Mouse (Mus musculus) layer of hippocampus, postnatal 10 days (tissue): ENCODE results near the gene Paqr6. TPM values are rescaled to one million over a fixed set of nuclear protein-coding genes. Genes with fewer than 3 reads are reported as not detected.

Experiments used
- DNase-seq, 2 experiments: peaks; one replicate each; pipeline ENCODE4 v3.0.0; 2021; ENCODE audit warnings: low spot score in 2 of 2
- total RNA-seq, 2 experiments: library from RNA; stranded (reverse); gene quantifications; 2 replicates each; pipeline ENCODE4 v1.2.3; 2021

Gene Paqr6
- total RNA-seq, 2 experiments from 2014 or later: 6.8 to 8.4 TPM

GRCm38 (mm10) chr3:88409741-88410644, 45.6 kb downstream of the Paqr6 start, which contains the start of gene Pmf1:
Gene Pmf1, minus strand, starts transcription at chr3:88410331.
- peak; percentile 90 to 91 for DNase-seq

DNA sequence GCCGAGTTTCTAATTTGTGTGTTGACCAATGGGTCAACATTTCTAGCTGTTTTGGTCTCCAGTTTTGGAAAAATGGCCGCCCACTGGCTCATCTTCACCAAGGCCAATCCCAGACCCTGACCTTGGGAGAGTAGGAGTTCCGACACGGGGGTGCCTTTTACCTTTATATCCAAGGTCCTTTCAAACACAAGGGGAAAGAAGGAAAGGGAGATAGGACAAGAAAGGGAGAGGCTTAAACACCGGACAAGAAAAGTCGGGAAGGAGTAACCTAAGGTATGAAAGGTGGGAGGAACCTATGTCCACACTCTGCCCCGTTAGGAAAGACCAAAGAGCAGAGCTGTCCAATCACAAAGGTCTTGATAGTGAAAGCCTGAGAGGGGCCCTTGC, 46.3 kb downstream of the Paqr6 start:
- DNase-seq: peak in 1 of 2 experiments; percentile 29

DNA sequence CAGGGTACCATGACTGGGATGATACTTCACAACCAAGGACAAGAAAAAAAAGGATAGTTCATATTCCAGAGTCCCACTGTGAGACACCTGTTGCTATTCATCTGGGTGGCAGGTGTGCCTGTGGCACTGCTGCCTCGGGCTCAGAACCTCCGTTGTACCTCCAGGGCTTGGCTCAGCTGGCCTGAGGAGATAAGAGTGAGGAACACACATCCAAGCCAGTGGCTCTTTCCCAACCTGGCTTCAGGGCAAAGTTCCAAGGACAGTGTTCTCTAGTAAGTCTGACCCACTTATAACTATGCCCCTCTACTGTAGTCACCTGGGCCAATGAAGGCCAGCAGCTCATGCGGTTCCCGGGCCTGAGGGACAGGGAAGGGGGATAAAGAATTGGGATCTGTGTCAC, 47.3 kb downstream of the Paqr6 start:
- no peak for DNase-seq

- no peak for DNase-seq
Measured at GRCm38 (mm10) chr3:88412636-88413035, 48.3 kb downstream of the Paqr6 start.

DNA sequence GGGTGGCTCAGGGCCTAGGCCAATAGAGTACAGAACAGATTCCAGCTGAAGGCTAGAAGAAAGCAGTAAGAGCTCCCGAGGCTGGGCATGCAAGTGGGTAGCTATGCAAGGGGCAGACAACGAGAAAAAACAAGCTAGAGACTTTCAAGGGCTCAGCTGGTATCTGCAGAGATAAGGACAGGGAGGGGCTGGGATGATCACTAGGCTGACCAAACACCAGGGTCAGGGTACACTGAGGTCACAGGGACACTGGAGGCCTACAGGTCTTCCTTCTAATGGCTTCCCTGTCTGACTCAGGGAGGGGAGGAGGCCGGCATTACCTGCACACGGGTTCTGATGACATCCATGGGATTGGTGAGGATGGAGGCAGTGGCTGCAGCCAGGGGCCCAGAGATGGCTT, 51.3 kb downstream of the Paqr6 start:
- DNase-seq: no peak

- DNase-seq: no peak
Measured at GRCm38 (mm10) chr3:88418016-88418415, 53.6 kb downstream of the Paqr6 start.

Other genes with a start within 250 kb of the Paqr6 start
- 100 to 1,000 TPM; 125 to 126 TPM for gene Mef2d, start 222.2 kb upstream of the Paqr6 start, total RNA-seq
- gene Rhbg, start 109.9 kb upstream of the Paqr6 start, total RNA-seq: under 1 TPM in 1 of 2 experiments, not detected in 1; 0.25 TPM
- gene Gm38392, start 77.4 kb upstream of the Paqr6 start, total RNA-seq: under 1 TPM; 0.78 to 0.83 TPM
- 1 to 10 TPM; 1.8 to 7.0 TPM for gene Tsacc, start 67.6 kb upstream of the Paqr6 start, total RNA-seq
- gene Cct3, start 67.5 kb upstream of the Paqr6 start, total RNA-seq: 100 to 1,000 TPM; 198 to 208 TPM
- gene Glmp, start 39.6 kb upstream of the Paqr6 start, total RNA-seq: 10 to 100 TPM; 62.1 to 73.0 TPM
- under 1 TPM; 0.71 to 0.87 TPM for gene Tmem79, start 28.4 kb upstream of the Paqr6 start, total RNA-seq
- gene Smg5, start 28.3 kb upstream of the Paqr6 start, total RNA-seq: 10 to 100 TPM; 71.6 to 72.7 TPM
- under 1 TPM; 0.55 to 0.83 TPM for gene Bglap3, start 8.2 kb downstream of the Paqr6 start, total RNA-seq
- not detected for gene Bglap2, start 14.1 kb downstream of the Paqr6 start, total RNA-seq
- 1 to 10 TPM in 1 of 2 experiments, not detected in 1; 2.7 TPM for gene Bglap, start 19.9 kb downstream of the Paqr6 start, total RNA-seq
- 10 to 100 TPM; 10.9 to 11.6 TPM for gene Pmf1, start 45.7 kb downstream of the Paqr6 start, total RNA-seq
- 10 to 100 TPM; 54.1 to 58.1 TPM for gene Slc25a44, start 60.6 kb downstream of the Paqr6 start, total RNA-seq
- 10 to 100 TPM; 39.6 to 42.8 TPM for gene Sema4a, start 96.6 kb downstream of the Paqr6 start, total RNA-seq
- 10 to 100 TPM; 46.2 to 50.5 TPM for gene Lmna, start 145.4 kb downstream of the Paqr6 start, total RNA-seq
- gene Mex3a, start 167.8 kb downstream of the Paqr6 start, total RNA-seq: 10 to 100 TPM; 17.0 to 18.5 TPM
- gene Rab25, start 183.7 kb downstream of the Paqr6 start, total RNA-seq: not detected
- gene Lamtor2, start 188.5 kb downstream of the Paqr6 start, total RNA-seq: 100 to 1,000 TPM; 117 to 126 TPM
- 10 to 100 TPM; 79.9 to 81.8 TPM for gene Ubqln4, start 189.2 kb downstream of the Paqr6 start, total RNA-seq
- gene Ssr2, start 211.3 kb downstream of the Paqr6 start, total RNA-seq: 100 to 1,000 TPM; 123 to 129 TPM
- gene Arhgef2, start 241.4 kb downstream of the Paqr6 start, total RNA-seq: 100 to 1,000 TPM; 212 to 255 TPM